Mouse (Mus musculus) thymus, adult 2 months (tissue): ENCODE measurements around the gene Foxo1. TPM values are rescaled to one million over a fixed set of nuclear protein-coding genes. Genes with fewer than 3 reads are reported as not detected.

ENCODE experiments used
- DNase-seq: peaks from one replicate; pipeline ENCODE4 v3.0.0; 2021
- H3K27ac ChIP-seq: fragments of 200-500 bp; 2 replicates; pipeline ENCODE4 v1.5.1; 2012; ENCODE audit warnings: low read length, control low read depth; ENCODE audit not compliant: control insufficient read depth, insufficient read depth
- H3K27me3 ChIP-seq: fragments of 200-500 bp; 2 replicates; pipeline ENCODE4 v1.6.1; 2012; ENCODE audit warnings: mild to moderate bottlenecking, low read length, moderate library complexity, mixed read lengths; ENCODE audit not compliant: control insufficient read depth, insufficient read depth
- H3K36me3 ChIP-seq: fragments of 200-500 bp; 2 replicates; pipeline ENCODE4 v1.6.1; 2012; ENCODE audit warnings: mild to moderate bottlenecking, low read length, moderate library complexity; ENCODE audit not compliant: control insufficient read depth, insufficient read depth
- H3K4me1 ChIP-seq: fragments of 200-500 bp; replicated peaks from 2 replicates; pipeline ENCODE4 v1.6.1; 2012; ENCODE audit warnings: low read length; ENCODE audit not compliant: control insufficient read depth, insufficient read depth
- H3K4me3 ChIP-seq: fragments of 200-500 bp; 2 replicates; pipeline ENCODE4 v1.5.1; 2012; ENCODE audit warnings: mild to moderate bottlenecking, low read length, control low read depth, moderate library complexity; ENCODE audit not compliant: control insufficient read depth, insufficient read depth
- CTCF ChIP-seq: fragments of 200-500 bp; IDR thresholded peaks from 2 replicates; pipeline ENCODE4 v1.5.1; 2012; ENCODE audit warnings: mild to moderate bottlenecking, control low read depth, low read length, moderate library complexity, borderline replicate concordance; ENCODE audit not compliant: control insufficient read depth, poor library complexity, insufficient read depth; ENCODE audit errors: extremely low read depth
- POLR2A ChIP-seq: fragments of 200-500 bp; IDR thresholded peaks from 2 replicates; pipeline ENCODE4 v1.6.1; 2012; ENCODE audit warnings: mild to moderate bottlenecking, low read length, control low read depth, moderate library complexity; ENCODE audit not compliant: control insufficient read depth, poor library complexity, insufficient read depth; ENCODE audit errors: extremely low read depth
- WGBS: fragments of 180-500 bp; shearing (Covaris S2); methylation state at CpG from one replicate; pipeline ENCODE4 v1.1.7; 2018; 5-methylcytosine and 5-hydroxymethylcytosine counted together
- polyA plus RNA-seq: library from polyadenylated mRNA; depleted of rRNA; stranded (reverse); fragments of >200 nt; gene quantifications from 2 replicates; pipeline ENCODE4 v1.2.3, GENCODE M21; 2012

The Foxo1 gene
- polyA plus RNA-seq, 1 experiment, result 20.9 TPM

- TF ChIP-seq CTCF (no peak), POLR2A (no peak)
- DNase-seq, result no peak
- Histone ChIP-seq H3K27ac (no peak overlapping the region), H3K27me3 (no peaks in the 10 kb centered on the region), H3K36me3 (peaks cover 13% of the 10 kb centered on the region), H3K4me3 (no peak overlapping the region), H3K4me1 (peaks cover 20% of the 10 kb centered on the region)
- 98% methylated on average over 11 of the region's 11 CpGs for WGBS
Measured at GRCm38 (mm10) chr3:52345881-52346280, 77.7 kb downstream of the Foxo1 start.

GRCm38 (mm10) chr3:52346986-52347710 lies 79.0 kb downstream of the Foxo1 start:
- TF ChIP-seq CTCF (no peak), POLR2A (no peak)
- Histone ChIP-seq H3K27me3 (no peaks in the 10 kb centered on the region), H3K4me1 (peaks cover 17% of the 10 kb centered on the region), H3K4me3 (no peak overlapping the region), H3K27ac (no peak overlapping the region), H3K36me3 (peaks cover 13% of the 10 kb centered on the region)
- DNase-seq, result no peak
- WGBS, result 97% methylated on average over 4 of the region's 4 CpGs

- Histone ChIP-seq H3K4me3 (no peak overlapping the region), H3K36me3 (peaks cover 13% of the 10 kb centered on the region), H3K27me3 (no peaks in the 10 kb centered on the region), H3K4me1 (peaks cover 10% of the 10 kb centered on the region), H3K27ac (no peak overlapping the region)
- TF ChIP-seq POLR2A (no peak), CTCF (no peak)
- WGBS, result 89% methylated on average over 10 of the region's 10 CpGs
- no peak for DNase-seq
Measured at GRCm38 (mm10) chr3:52347980-52348622, 80.0 kb downstream of the Foxo1 start.

- Histone ChIP-seq H3K4me1 (no peaks in the 10 kb centered on the region), H3K36me3 (peaks cover 6% of the 10 kb centered on the region), H3K4me3 (no peak overlapping the region), H3K27ac (no peak overlapping the region), H3K27me3 (no peaks in the 10 kb centered on the region)
- TF ChIP-seq POLR2A (no peak), CTCF (no peak)
- DNase-seq, result no peak
- WGBS, result 99% methylated on average over 8 of the region's 8 CpGs
Measured at GRCm38 (mm10) chr3:52350636-52351035, 82.5 kb downstream of the Foxo1 start.

GRCm38 (mm10) chr3:52351901-52352300 lies 83.8 kb downstream of the Foxo1 start:
- no peak for DNase-seq
- Histone ChIP-seq H3K36me3 (0 out of 2 replicates have a peak, but pooled peaks cover 4% of the 10 kb centered on the region), H3K27ac (no peak overlapping the region), H3K4me1 (no peaks in the 10 kb centered on the region), H3K4me3 (no peak overlapping the region), H3K27me3 (no peaks in the 10 kb centered on the region)
- TF ChIP-seq CTCF (no peak), POLR2A (no peak)
- 96% methylated on average over 9 of the region's 9 CpGs for WGBS

- H3K4me3 ChIP-seq, result no peak overlapping the region
- DNase-seq, result no peak
- 97% methylated on average over 7 of the region's 7 CpGs for WGBS
- TF ChIP-seq POLR2A, result no peak
- no peak for TF ChIP-seq CTCF
- no peaks in the 10 kb centered on the region for H3K36me3 ChIP-seq
- H3K4me1 ChIP-seq, result no peaks in the 10 kb centered on the region
- no peak overlapping the region for H3K27ac ChIP-seq
- H3K27me3 ChIP-seq, result no peaks in the 10 kb centered on the region
Measured at GRCm38 (mm10) chr3:52354203-52354602, 86.1 kb downstream of the Foxo1 start.
